In the genomic region with DNA sequence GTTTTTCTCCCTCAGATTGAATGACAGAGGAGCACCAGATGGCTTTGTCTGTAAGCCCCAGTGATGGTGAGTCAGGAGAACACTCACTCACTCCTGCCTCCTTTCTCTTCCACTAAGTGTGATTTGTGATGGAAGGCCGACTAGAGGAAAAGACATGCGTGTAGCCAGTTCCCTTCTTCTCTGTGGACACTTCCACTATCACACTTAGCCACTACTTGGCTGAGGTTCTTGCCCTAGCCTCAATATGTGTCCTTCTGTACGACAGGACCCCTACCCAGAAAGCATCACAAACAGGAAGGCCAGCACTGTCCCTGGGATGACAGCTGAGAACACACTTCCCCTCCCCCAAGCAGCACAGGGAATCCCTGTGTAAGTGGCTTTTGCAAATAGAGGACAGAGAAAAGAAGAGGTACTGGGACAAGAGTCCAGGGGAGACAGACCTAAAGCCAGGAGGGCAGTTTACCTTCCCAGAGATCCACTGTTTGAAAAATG, we compare ENCODE assay signal across 11 mouse cellular contexts. TPM values are rescaled to one million over a fixed set of nuclear protein-coding genes. Genes with fewer than 3 reads are reported as not detected.
DNase-seq lines count a peak whose midpoint lies in the region; ATAC-seq and TF ChIP-seq lines count a peak whose summit lies in the region.
"Had no signal": no experiment of that assay in that cellular context is flagged by ENCODE, and none has a peak within 500 bp of the region (broad histone marks: within the 10 kb centered on the region; RNA-seq: fewer than 3 reads in every experiment).

No protein-coding gene starts in this region.

- no peak; the same call in 1 of the 2 replicates for ATAC-seq in embryonic facial prominence, embryonic 12.5 days (ENCODE audit: insufficient number of reproducible peaks, insufficient read depth, low FRiP score, low TSS enrichment)
- ATAC-seq in hindbrain, postnatal 0 days = no peak
- no peak for ATAC-seq in neural tube, embryonic 14.5 days (ENCODE audit: low read depth)

- H3K9ac ChIP-seq in embryonic facial prominence, embryonic 12.5 days = no peak overlapping the region
- peak overlapping the region; percentile 60 for H3K9ac ChIP-seq in hindbrain, postnatal 0 days (replicated peaks; ENCODE audit: low read length)
- peak overlapping the region; percentile 90 for H3K9ac ChIP-seq in neural tube, embryonic 14.5 days (replicated peaks; ENCODE audit: low read depth, low read length)
- H3K9ac ChIP-seq: heart, embryonic 13.5 days had no signal

- WGBS in embryonic facial prominence, embryonic 12.5 days = 69% methylated on average over 3 of the region's 3 CpGs
- WGBS in hindbrain, postnatal 0 days = 25% methylated on average over 3 of the region's 3 CpGs
- WGBS in neural tube, embryonic 14.5 days = 19% methylated on average over 3 of the region's 3 CpGs

- peak overlapping the region; percentile 60 for H3K4me3 ChIP-seq in embryonic facial prominence, embryonic 12.5 days
- peak overlapping the region; percentile 49 for H3K4me3 ChIP-seq in hindbrain, postnatal 0 days (ENCODE audit: low read length)
- peak overlapping the region; percentile 68 for H3K4me3 ChIP-seq in neural tube, embryonic 14.5 days (ENCODE audit: low read depth, low read length)

- DNase-seq in left cerebral cortex, postnatal 4 days = peak; percentile 34
- DNase-seq in left cerebral cortex, adult 11 months (ENCODE audit: low spot score) = no peak
- peak; percentile 37 for DNase-seq in hindbrain, postnatal 0 days (ENCODE audit: low spot score)
- DNase-seq in urinary bladder, postnatal 4 days (ENCODE audit: low spot score in 2 of 2) = no peak
- DNase-seq in liver = no peak
- DNase-seq in adrenal gland, postnatal 36 days = no peak
- DNase-seq: kidney, postnatal 25 days; lung, adult 18-20 months had no signal

- H3K4me1 ChIP-seq in embryonic facial prominence, embryonic 12.5 days = peaks cover 13% of the 10 kb centered on the region; the same call in 1 of the 2 replicates
- H3K4me1 ChIP-seq in hindbrain, postnatal 0 days (ENCODE audit: insufficient read depth, low read length) = peaks cover 31% of the 10 kb centered on the region
- peaks cover 31% of the 10 kb centered on the region for H3K4me1 ChIP-seq in neural tube, embryonic 14.5 days (ENCODE audit: control insufficient read depth, insufficient read depth, low read length)

- no peaks in the 10 kb centered on the region for H3K9me3 ChIP-seq in embryonic facial prominence, embryonic 12.5 days
- H3K9me3 ChIP-seq in hindbrain, postnatal 0 days (ENCODE audit: low read length) = no peaks in the 10 kb centered on the region
- no peaks in the 10 kb centered on the region for H3K9me3 ChIP-seq in neural tube, embryonic 14.5 days (ENCODE audit: control insufficient read depth, low read length)
- H3K9me3 ChIP-seq: heart, embryonic 13.5 days had no signal

- intact Hi-C loops in left cerebral cortex, postnatal 4 days (cut with DNase I) = no loop called here

- H3K27me3 ChIP-seq in embryonic facial prominence, embryonic 12.5 days = no peaks in the 10 kb centered on the region
- H3K27me3 ChIP-seq in hindbrain, postnatal 0 days (ENCODE audit: insufficient read depth, low read length) = no peaks in the 10 kb centered on the region
- H3K27me3 ChIP-seq in neural tube, embryonic 14.5 days (ENCODE audit: control insufficient read depth, insufficient read depth, low read length) = no peaks in the 10 kb centered on the region
- H3K27me3 ChIP-seq: heart, embryonic 13.5 days had no signal

- H3K36me3 ChIP-seq in embryonic facial prominence, embryonic 12.5 days = peaks cover 9% of the 10 kb centered on the region
- peaks cover 15% of the 10 kb centered on the region; the same call in 1 of the 2 replicates for H3K36me3 ChIP-seq in hindbrain, postnatal 0 days (ENCODE audit: insufficient read depth, low read length)
- peaks cover 18% of the 10 kb centered on the region; the same call in 1 of the 2 replicates for H3K36me3 ChIP-seq in neural tube, embryonic 14.5 days (ENCODE audit: control insufficient read depth, insufficient read depth, low read length)

- peak overlapping the region; percentile 87 for H3K4me2 ChIP-seq in embryonic facial prominence, embryonic 12.5 days (replicated peaks)
- H3K4me2 ChIP-seq in hindbrain, postnatal 0 days (ENCODE audit: low read depth, low read length) = peak overlapping the region; percentile 70
- H3K4me2 ChIP-seq in neural tube, embryonic 14.5 days (ENCODE audit: low read depth, low read length) = peak overlapping the region; percentile 93

- TF ChIP-seq CTCF in hindbrain, postnatal 0 days (IDR thresholded peaks at IDR 0.05; ENCODE audit: low read depth) = no peak

- H3K27ac ChIP-seq in embryonic facial prominence, embryonic 12.5 days = no peak overlapping the region
- peak overlapping the region; percentile 92 for H3K27ac ChIP-seq in hindbrain, postnatal 0 days
- H3K27ac ChIP-seq in neural tube, embryonic 14.5 days (ENCODE audit: low read depth, low read length) = peak overlapping the region; percentile 99
- H3K27ac ChIP-seq: heart, embryonic 13.5 days had no signal

RNA-seq across cellular contexts. Expression of a gene that starts 1.9 kb away (rescaled TPM):
- 100 to 1,000 TPM; 181 to 201 TPM for total RNA-seq in left cerebral cortex, postnatal 4 days (2021)
- polyA plus RNA-seq in embryonic facial prominence, embryonic 12.5 days (2016; fragmentation: Nextera tagmentation; extraction: Ambion mirVana) = 60.2 and 81.5 TPM in 2 replicates
- total RNA-seq in hindbrain, postnatal 0 days (2014; rRNA removed) = 190 and 198 TPM in 2 replicates
- 302 and 317 TPM in 2 replicates for polyA plus RNA-seq in hindbrain, postnatal 0 days (2015; fragmentation: Nextera tagmentation; extraction: Ambion mirVana)
- polyA plus RNA-seq in neural tube, embryonic 14.5 days (2014; fragmentation: Nextera tagmentation; extraction: Ambion mirVana) = 610 and 624 TPM in 2 replicates
- 1 to 10 TPM; 2.7 to 3.0 TPM for total RNA-seq in adrenal gland, postnatal 36 days (2021)

RNA-seq across cellular contexts. Expression of a gene that starts 20.2 kb away (rescaled TPM):
- total RNA-seq in left cerebral cortex, postnatal 4 days (2021) = 10 to 100 TPM; 19.8 to 24.8 TPM
- polyA plus RNA-seq in embryonic facial prominence, embryonic 12.5 days (2016; fragmentation: Nextera tagmentation; extraction: Ambion mirVana) = 37.3 and 43.6 TPM in 2 replicates
- 19.0 and 21.7 TPM in 2 replicates for total RNA-seq in hindbrain, postnatal 0 days (2014; rRNA removed)
- 34.4 and 36.2 TPM in 2 replicates for polyA plus RNA-seq in hindbrain, postnatal 0 days (2015; fragmentation: Nextera tagmentation; extraction: Ambion mirVana)
- polyA plus RNA-seq in neural tube, embryonic 14.5 days (2014; fragmentation: Nextera tagmentation; extraction: Ambion mirVana) = 39.5 and 40.7 TPM in 2 replicates
- 10 to 100 TPM; 17.0 to 28.8 TPM for total RNA-seq in adrenal gland, postnatal 36 days (2021)

RNA-seq across cellular contexts. Expression of a gene that starts 29.0 kb away (rescaled TPM):
- total RNA-seq in left cerebral cortex, postnatal 4 days (2021) = 1 to 10 TPM; 3.5 to 3.7 TPM
- 0.22 and 0.29 TPM in 2 replicates for polyA plus RNA-seq in embryonic facial prominence, embryonic 12.5 days (2016; fragmentation: Nextera tagmentation; extraction: Ambion mirVana)
- total RNA-seq in hindbrain, postnatal 0 days (2014; rRNA removed) = 0.58 and 0.73 TPM in 2 replicates
- polyA plus RNA-seq in hindbrain, postnatal 0 days (2015; fragmentation: Nextera tagmentation; extraction: Ambion mirVana) = 0.55 and 0.59 TPM in 2 replicates
- polyA plus RNA-seq in neural tube, embryonic 14.5 days (2014; fragmentation: Nextera tagmentation; extraction: Ambion mirVana) = 0.63 and 0.68 TPM in 2 replicates
- under 1 TPM in 1 of 2 experiments, not detected in 1; 0.13 TPM for total RNA-seq in adrenal gland, postnatal 36 days (2021)

Comparison
In these comparisons a context has a peak if more than half of its experiments do, and no peak if none do; other contexts are left out.
1. DNase-seq: peak in left cerebral cortex, postnatal 4 days (single experiment) and hindbrain, postnatal 0 days (single experiment); none in left cerebral cortex, adult 11 months (single experiment), urinary bladder, postnatal 4 days (0 of 2), liver (single experiment) and adrenal gland, postnatal 36 days (0 of 2).
2. RNA of a gene that starts 1.9 kb away (total RNA-seq): 181 to 201 TPM in left cerebral cortex, postnatal 4 days and 190 to 198 TPM in hindbrain, postnatal 0 days; 2.7 to 3.0 TPM in adrenal gland, postnatal 36 days; every median in the first group is over 10 times any median in the second.
3. Peak in every context shown above with its lines, with median percentiles within 50 percentile points of each other: H3K4me2 ChIP-seq and H3K4me3 ChIP-seq.